Mouse (Mus musculus): ENCODE results near the gene Olfr292.

Gene Olfr292

GRCm38 (mm10) chr7:86688030-86688429 lies at the start of gene Olfr292:
TSS of gene Olfr292 (plus strand) at chr7:86688330.
- no peak for DNase-seq (ENCODE audit: low read depth in 2 of 2, low spot score in 2 of 2)

DNA sequence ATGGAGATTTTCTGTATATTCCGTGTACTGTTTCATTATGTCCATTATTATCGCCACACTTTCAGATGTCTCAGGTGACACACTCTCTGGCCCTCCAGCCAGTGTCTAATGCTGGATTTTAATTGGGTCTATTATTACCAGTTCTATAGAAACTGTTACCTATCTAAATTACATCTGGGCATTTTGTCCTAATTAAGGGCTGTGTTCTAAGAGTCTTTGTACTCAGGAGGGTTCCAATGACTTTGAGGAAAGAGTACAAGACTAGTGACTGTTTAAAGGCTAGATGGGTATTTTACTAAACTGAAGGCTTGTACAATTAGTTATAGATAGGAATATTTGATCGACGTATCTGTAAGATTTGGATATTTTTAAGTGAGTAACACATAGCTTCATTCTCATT lies 39.4 kb upstream of the Olfr292 start, which contains the start of gene Olfr293:
TSS of gene Olfr293 (plus strand) at position 301 of the 400 bp plus-strand sequence.
- no peak for DNase-seq (ENCODE audit: low read depth in 2 of 2, low spot score in 2 of 2)

DNA sequence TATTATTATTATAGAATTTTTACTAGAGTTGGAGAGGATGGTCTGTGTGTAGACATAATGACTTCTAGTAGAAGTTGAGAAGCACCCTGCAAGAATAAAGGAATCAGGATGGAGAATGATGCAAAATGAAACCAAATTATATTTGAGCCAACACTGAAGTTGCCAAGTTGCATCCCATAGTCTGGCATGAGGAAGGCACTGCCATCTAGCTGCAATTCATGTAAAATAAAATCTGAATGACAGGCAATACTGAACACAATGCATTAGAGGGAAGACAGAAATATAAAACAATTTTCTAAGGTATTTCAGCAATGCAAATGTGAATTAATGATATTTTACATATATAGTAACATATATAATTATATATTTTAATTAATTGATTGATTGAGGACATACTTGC lies 36.9 kb downstream of the Olfr292 start:
- DNase-seq (ENCODE audit: low read depth in 2 of 2, low spot score in 2 of 2) = no peak

Measured in CD8-positive naive resting alpha-beta T cell, adult 2 months (primary cell).